Mouse (Mus musculus) urinary bladder, postnatal 25 days (tissue): Measurements from ENCODE around the gene Pfn3.
"Not testable (repeated sequence)": the region's sequence is repeated elsewhere in the genome, so short reads cannot be mapped to it uniquely, and the experiment has no call there.

Experiments
- DNase-seq: peaks from one replicate; pipeline ENCODE4 v3.0.0; 2022; ENCODE audit warnings: low spot score

Pfn3 gene

GRCm38 (mm10) chr13:55414743-55415380 is at the start of gene Pfn3:
Pfn3 (minus strand) TSS chr13:55415232.
- DNase-seq, result no peak

- peak; percentile 34 for DNase-seq
Measured at GRCm38 (mm10) chr13:55464027-55464884, 49.2 kb upstream of the Pfn3 start, which contains the start of gene Prr7. Prr7 (plus strand) TSS chr13:55464267.

GRCm38 (mm10) chr13:55463399-55464026 is 48.5 kb upstream of the Pfn3 start:
- no peak for DNase-seq

DNA sequence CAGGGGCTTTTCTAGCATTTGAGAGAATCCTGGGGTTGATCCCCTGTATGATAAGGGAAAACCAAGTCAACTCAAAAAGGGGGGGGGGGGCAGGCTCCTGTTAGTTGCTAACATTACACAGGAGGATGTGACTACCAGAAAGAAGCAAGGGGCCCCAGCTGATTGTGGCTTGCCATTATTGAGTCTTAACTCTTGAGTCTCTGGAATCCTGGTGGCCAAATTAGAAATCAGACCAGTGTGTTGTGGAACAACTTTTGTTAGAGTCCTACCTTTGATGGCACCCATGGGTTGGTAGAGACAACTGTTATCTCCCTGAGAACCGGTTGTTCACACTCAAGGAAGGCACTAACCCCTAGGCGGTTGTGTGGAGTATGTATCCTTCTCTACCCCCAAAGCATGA is 47.9 kb upstream of the Pfn3 start:
- no peak for DNase-seq

DNA sequence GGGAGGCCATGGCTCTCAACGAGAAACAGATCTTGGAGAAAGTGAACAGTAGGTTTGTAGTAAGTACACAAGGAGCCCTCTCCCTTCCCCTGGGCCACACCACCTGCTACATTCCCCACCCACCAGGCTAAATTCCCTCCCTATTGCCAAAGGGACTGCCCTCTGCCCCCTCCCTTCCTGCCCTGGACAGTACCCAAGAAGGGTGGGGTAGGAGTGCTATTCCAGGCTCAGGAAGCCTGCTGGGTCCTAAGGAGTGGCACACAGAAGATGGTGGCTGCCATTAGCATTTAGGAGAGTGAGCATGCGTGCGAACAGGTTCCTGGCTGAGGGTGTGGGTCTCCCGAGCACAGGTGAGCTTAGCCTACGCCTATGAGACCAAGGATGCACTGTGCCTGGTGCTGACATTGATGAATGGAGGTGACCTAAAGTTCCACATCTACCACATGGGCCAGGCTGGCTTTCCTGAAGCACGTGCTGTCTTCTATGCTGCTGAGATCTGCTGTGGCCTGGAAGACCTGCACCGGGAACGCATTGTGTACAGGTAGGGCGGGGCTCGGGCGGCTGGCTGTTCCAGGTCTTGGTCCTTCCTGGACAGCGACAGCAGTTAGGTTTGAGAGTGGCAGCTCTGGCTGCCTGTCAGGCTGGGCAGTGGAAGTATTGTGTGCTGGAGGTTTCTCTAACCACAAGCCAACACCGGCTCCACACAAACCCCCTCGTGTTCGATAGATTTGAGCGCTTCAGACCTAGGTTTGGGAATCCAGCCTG is 36.9 kb upstream of the Pfn3 start:
- no peak for DNase-seq

DNA sequence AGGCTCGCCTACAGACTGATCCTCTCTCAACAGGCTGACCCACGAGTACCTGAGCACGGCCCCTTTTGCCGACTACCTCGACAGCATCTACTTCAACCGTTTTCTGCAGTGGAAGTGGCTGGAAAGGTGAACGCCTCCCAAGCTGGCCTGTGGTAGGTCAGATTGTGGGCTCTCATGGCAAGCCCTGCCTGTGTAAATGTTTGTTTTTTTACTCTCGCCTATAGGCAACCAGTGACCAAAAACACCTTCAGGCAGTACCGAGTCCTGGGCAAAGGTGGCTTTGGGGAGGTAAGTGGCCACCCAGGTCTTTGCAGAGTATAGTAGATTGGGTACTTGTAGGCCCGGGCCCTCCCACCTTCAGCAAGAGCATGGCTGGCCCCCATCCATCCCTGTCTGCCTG is 36.3 kb upstream of the Pfn3 start:
- DNase-seq, result no peak

- DNase-seq, result no peak
Measured at GRCm38 (mm10) chr13:55450511-55450980, 35.5 kb upstream of the Pfn3 start.

GRCm38 (mm10) chr13:55449679-55450441 is 34.8 kb upstream of the Pfn3 start:
- no peak for DNase-seq

DNA sequence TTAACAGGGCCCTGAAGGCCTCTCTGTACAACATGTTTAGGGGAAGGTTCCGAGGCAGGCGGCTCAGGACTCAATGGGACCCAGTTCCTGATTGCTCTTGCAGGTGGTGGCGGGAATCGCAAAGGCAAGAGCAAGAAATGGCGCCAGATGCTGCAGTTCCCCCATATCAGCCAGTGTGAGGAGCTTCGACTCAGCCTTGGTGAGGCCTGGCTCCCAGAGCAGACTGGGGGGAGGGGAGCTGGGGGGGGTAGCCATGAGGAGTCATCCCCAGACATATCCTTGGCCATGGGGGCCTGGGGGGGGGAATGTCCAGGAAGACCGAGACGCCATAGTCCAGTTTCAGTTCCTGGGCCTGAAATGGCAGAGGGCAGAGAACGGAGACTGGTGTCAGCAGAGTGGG is 34.2 kb upstream of the Pfn3 start:
- DNase-seq, result no peak

GRCm38 (mm10) chr13:55448131-55448530 is 33.1 kb upstream of the Pfn3 start:
- no peak for DNase-seq

DNA sequence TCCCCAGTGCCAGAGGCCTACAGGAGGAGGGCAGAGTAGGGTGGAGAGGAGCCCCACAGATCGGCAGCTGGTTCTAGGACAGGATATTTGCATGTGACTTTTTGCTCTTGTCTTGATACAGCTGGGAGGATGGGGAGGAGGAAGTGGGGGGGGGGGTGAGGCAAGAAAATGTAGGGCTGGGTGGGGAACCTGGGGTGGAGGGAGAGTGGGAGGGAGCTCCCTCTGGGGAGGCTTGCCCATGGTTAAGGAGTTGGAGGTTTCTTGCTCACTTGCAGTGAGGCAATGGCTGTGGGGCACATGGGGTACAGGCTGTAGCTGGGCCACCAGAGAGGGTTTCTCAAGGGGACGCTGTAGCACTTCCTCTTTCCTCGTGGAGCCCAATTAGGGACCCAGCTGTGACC is 32.5 kb upstream of the Pfn3 start:
- DNase-seq, result no peak

DNA sequence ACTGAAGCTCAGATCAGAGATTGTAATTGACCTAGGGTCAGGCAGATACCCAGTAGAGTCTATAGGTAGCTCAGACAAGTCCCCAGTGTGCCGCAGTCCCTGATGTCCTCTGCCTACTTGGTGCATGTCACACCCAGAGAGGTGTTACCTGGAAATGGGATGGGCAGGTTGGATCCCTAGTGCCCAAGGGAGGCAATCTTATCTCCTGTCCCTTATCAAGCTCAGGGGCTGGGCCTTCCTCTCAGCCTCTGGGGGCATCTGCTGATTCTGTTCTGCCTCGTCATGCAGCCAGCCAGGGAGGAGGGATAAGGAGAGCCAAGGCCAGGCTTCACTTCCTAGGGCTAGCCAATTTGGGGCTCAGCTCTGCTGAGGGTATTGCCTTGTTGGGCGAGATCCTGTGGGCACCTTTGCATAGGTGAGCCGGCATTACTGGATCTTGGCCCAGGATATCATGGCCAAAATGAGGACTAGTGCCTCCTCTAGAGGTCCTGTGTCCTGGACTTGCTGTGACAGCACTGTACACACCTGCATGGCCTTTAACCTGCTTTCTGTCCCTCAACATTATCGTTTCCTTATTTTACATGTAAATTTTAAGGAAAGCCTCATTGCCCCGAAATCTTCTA is 31.6 kb upstream of the Pfn3 start:
- DNase-seq, result no peak

DNA sequence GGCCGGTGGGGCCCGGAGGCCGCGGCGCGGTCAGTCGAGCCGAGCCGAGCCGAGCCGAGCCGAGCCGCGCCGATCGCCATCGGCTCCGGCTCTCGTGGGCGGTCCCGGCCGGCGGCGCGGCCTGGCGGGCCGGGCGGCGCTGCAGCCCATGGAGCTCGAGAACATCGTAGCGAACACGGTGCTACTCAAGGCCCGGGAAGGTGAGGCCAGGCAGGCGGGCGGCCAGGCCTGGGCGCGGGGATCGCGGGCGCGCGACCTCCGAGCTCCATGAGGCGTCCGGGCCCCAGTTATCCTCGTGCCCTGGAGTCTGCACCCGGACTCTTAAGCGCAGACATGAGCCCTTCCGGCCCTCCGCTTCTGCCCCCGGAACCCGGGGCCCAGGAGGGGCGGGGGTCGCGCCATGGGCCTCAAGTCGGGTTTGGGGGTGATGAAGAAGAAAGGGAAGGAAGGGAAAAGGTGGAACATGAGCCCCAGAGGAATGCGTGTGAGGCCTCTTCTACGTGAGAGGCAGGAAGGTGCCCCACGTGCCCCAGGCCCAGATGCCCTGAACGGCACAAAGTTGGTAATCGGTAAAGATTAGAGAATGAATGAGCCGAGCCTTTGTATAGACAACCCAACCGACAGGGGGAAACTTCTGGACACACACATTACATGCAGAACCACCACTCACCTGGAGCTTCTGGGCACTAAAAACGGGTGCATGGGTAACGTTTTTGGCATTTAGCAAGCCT is 30.5 kb upstream of the Pfn3 start:
- DNase-seq, result no peak

GRCm38 (mm10) chr13:55444937-55445315 is 29.9 kb upstream of the Pfn3 start, which contains the start of gene Grk6:
Grk6 (plus strand) TSS chr13:55445072.
- peak; percentile 96 for DNase-seq

DNA sequence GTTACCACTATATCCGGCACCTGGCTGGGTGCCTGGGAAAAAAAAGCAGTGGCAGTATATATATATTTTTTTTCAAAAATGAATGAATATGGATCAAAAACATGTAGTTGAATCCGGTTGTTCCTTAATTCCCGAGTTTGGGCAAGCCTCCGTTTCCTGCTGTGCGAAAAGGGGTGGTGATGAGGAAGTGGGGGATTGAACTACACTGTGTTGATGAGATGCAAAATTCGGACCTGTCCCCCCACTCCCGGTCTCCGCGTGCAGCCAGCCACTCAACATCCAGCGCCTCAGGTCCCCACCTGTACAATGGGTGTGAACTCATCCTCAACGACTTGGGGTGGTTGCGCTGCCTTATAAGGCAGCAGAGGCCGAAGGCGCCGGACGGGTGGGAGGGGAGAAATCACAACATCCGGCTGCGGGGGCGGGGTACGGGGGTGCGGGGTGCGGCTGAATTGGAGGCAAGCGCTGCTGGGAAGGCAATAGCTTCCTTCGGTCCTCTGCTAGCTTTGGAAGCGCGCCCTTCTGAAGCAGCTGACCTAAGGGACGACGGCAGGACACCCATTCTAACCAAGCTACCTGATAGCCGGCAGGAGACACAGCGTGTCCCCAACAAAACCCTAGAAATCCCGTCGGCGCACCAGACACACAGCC is 29.4 kb upstream of the Pfn3 start:
- DNase-seq, result peak; percentile 76

GRCm38 (mm10) chr13:55443799-55444285 is 28.8 kb upstream of the Pfn3 start:
- DNase-seq, result no peak

DNA sequence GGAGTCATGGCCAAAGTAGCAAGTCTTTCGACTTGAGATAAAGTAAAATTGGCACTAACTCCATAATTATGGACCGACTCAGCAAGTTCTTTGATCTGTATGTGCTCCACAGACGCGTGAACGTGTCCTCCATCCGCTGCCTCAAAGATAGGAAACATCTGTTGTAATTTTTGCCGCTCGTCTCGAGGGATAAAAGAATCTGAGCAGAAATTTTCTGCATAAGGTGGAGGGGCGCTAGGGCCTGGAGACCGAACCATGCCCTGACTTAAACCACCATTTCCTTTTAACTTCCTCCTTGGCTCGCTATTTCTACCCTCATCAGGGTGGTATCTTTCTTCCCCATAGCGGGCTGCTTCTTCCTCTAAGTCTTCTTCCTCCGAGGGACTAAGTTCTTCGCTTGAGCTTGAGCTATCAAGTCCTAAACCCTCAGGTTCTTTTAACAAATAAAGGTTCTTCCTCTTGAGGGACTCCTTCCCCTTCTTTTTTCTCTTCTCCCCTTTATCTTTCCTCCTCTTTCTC is 22.1 kb upstream of the Pfn3 start:
- not testable (repeated sequence) for DNase-seq

DNA sequence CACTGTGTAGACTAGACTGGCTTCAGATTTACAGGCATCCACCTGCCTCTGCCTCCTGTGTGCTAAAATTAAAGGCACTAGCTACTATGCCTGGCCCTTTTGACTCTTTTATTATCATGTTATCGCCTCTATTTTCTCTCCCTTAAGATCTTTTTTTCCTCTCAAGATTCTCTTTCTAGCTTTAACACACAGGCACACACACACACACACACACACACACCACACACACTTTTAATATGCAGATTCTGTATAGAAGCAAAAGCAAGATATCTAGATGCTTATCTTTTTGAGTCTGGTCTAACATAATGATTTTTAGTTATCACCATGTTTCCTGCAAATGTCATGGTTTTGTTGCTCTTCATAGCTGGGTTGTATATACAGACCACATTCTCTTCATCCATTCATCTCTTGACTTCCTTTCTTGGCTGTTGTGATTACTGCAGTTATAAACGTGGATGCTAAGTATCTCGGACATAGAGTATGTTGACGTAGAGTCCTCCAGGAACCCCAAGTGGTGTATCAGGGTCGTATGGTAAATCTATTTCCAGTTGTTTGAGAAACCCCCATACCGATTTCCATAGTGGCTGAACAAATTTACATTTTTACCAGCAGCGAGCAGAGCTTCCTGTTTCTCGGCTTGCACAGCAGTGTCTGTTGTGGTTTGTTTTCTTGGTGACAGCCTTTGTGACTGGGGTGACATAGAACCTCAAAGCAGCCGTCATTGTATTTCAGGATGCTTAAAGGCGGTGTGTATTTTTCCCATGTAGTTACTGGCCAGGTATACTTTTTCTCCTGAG is 17.1 kb upstream of the Pfn3 start:
- no peak for DNase-seq
